Mouse (Mus musculus): ENCODE measurements around the gene Klhdc2.

- no peak for TF ChIP-seq CTCF (IDR thresholded peaks at IDR 0.05)
- no peak for TF ChIP-seq POLR2A (IDR thresholded peaks at IDR 0.05; ENCODE audit: insufficient read depth, low read depth, low read length)
These were observed 13.2 kb downstream of the Klhdc2 start for GRCm38 (mm10) chr12:69309659-69310058.
